Mouse (Mus musculus): Measurements from ENCODE around the gene Gm5724. TPM values are rescaled to one million over a fixed set of nuclear protein-coding genes. Genes with fewer than 3 reads are reported as not detected.

The Gm5724 gene
- polyA plus RNA-seq (2015; fragmentation: Nextera tagmentation; extraction: Ambion mirVana) = not detected in 2 replicates

DNA sequence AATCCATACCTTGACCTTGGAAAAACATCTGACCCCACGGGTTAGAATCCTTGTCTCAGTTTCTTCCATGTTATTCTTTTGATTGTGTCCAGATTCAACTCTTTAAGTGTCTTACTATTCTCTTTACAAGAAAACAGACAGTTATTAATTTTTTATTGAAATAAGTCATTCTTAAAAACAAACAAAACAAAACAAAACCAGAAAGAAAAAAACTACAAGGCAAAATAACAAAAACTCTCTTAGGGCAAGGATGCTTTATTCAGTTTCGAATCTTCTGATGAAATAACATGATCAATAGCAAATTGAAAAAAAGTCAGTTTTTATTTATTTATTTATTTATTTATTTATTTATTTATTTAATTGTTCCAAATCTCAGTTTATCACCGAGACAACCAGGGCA is at the start of gene Gm5724:
Gm5724 (minus strand) TSS at position 101 of the 400 bp plus-strand sequence.

Other genes starting within 250 kb of the Gm5724 start
- 0.05 and 0.06 TPM in 2 replicates for gene Slco1c1, start 249.4 kb downstream of the Gm5724 start, polyA plus RNA-seq (2015; fragmentation: Nextera tagmentation; extraction: Ambion mirVana)
- gene Slco1b2, start 144.3 kb downstream of the Gm5724 start, polyA plus RNA-seq (2015; fragmentation: Nextera tagmentation; extraction: Ambion mirVana) = 0.17 TPM in 1 of 2 replicates, not detected in the other
- gene Slco1a4, start 82.4 kb upstream of the Gm5724 start, polyA plus RNA-seq (2015; fragmentation: Nextera tagmentation; extraction: Ambion mirVana) = 0.13 TPM in 1 of 2 replicates, not detected in the other
- not detected in 2 replicates for gene Slco1a1, start 173.2 kb upstream of the Gm5724 start, polyA plus RNA-seq (2015; fragmentation: Nextera tagmentation; extraction: Ambion mirVana)
- not detected in 2 replicates for gene Gm6614, start 237.6 kb upstream of the Gm5724 start, polyA plus RNA-seq (2015; fragmentation: Nextera tagmentation; extraction: Ambion mirVana)